Mouse (Mus musculus) forebrain, embryonic 11.5 days (tissue): ENCODE measurements at regions not wholly inside any gene's neighbourhood (a gene's known extent, or its start where the extent isn't known, plus 50 kb on each side); places are given as distances from the start of the nearest gene placed in this dataset.

ENCODE experiments used
- ATAC-seq: fragments of 200-750 bp; cut with Nextera tagmentation; replicated peaks from 2 replicates; pipeline ENCODE4 v1.8.0; 2017; ENCODE audit warnings: moderate TSS enrichment; ENCODE audit not compliant: low FRiP score
- DNase-seq: peaks from one replicate; pipeline ENCODE4 v3.0.0-alpha.2; 2017; ENCODE audit warnings: low spot score
- H3K27ac ChIP-seq: fragments of 300-500 bp; sonication (generic); 2 replicates; pipeline ENCODE4 v1.5.1; 2014; ENCODE audit warnings: low read depth, low read length
- H3K27me3 ChIP-seq: fragments of 300-500 bp; sonication (generic); 2 replicates; pipeline ENCODE4 v1.6.1; 2014; ENCODE audit warnings: mild to moderate bottlenecking, low read length, mixed read lengths; ENCODE audit not compliant: control insufficient read depth, insufficient read depth
- H3K36me3 ChIP-seq: fragments of 300-500 bp; sonication (generic); 2 replicates; pipeline ENCODE4 v1.6.1; 2014; ENCODE audit warnings: mild to moderate bottlenecking, low read length, moderate library complexity, mixed read lengths; ENCODE audit not compliant: control insufficient read depth, insufficient read depth
- H3K4me1 ChIP-seq: fragments of 300-500 bp; sonication (generic); replicated peaks from 2 replicates; pipeline ENCODE4 v1.6.1; 2014; ENCODE audit warnings: low read length, mixed read lengths; ENCODE audit not compliant: control insufficient read depth, insufficient read depth
- H3K4me2 ChIP-seq: fragments of 300-500 bp; sonication (generic); 2 replicates; pipeline ENCODE4 v1.6.1; 2014; ENCODE audit warnings: low read depth, mild to moderate bottlenecking, low read length, moderate library complexity, mixed read lengths; ENCODE audit not compliant: severe bottlenecking
- H3K4me3 ChIP-seq: fragments of 300-500 bp; sonication (generic); 2 replicates; pipeline ENCODE4 v1.5.1; 2014; ENCODE audit warnings: low read depth, low read length
- H3K9ac ChIP-seq: fragments of 300-500 bp; sonication (generic); 2 replicates; pipeline ENCODE4 v1.6.1; 2014; ENCODE audit warnings: low read length
- H3K9me3 ChIP-seq: fragments of 300-500 bp; sonication (generic); 2 replicates; pipeline ENCODE4 v1.6.1; 2016; ENCODE audit warnings: low read length, mixed read lengths; ENCODE audit not compliant: control insufficient read depth
- WGBS: fragments of 180-500 bp; shearing (Covaris S2); extraction: QIAGEN DNeasy Blood & Tissue Kit; methylation state at CpG from one replicate; pipeline ENCODE4 v1.1.7; 2014; 5-methylcytosine and 5-hydroxymethylcytosine counted together

DNA sequence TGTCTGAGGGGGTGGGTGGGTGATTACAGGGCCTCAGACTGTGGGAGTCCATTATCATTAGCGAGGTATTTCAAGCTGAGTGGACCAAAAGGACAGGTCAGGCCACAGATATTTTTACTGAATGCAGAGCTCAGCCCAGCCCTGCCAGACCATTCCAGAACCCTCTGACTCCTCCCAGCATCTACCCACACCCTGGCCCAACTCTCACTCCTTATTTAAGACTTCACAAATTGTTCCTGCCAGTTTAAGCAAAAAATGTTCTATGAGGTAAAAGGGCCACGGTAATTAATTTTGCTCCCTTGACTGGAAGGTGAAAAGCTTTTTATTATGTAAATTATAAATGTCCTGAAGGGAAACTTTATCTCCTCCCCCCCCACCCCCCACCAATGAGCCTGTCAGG, 159.3 kb upstream of the 1700066M21Rik start:
- H3K4me3 ChIP-seq, result no peak overlapping the region
- H3K27ac ChIP-seq, result no peak overlapping the region; the same call in 1 of the 2 replicates
- H3K9me3 ChIP-seq, result no peaks in the 10 kb centered on the region
- WGBS, result 28% methylated on average over 2 of the region's 2 CpGs
- DNase-seq, result no peak
- ATAC-seq, result peak; percentile 79
- H3K27me3 ChIP-seq, result no peaks in the 10 kb centered on the region
- no peaks in the 10 kb centered on the region for H3K36me3 ChIP-seq
- no peak overlapping the region for H3K4me2 ChIP-seq
- H3K9ac ChIP-seq, result no peak overlapping the region
- peaks cover 15% of the 10 kb centered on the region; the same call in 1 of the 2 replicates for H3K4me1 ChIP-seq

DNA sequence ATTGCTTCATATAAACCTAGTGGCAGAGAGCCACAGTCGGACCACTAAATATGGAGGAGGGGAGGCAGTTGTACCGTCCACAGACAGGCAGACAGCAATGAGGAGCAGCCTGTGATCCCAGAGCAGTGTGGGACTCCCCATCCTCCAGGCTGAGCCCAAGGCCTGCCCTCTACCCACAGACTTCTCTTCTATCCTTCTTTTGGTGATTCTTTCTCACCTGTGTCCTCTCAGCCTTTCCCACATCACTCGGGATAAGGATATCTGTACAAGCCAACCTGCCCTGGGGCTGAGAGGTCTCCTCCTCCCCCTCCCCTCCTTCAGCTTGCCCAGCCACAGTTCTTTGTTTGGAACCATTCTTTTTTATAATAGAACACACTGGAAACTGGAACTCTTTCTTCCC, 158.8 kb upstream of the 1700066M21Rik start:
- Histone ChIP-seq H3K27me3 (no peaks in the 10 kb centered on the region), H3K4me2 (no peak overlapping the region), H3K27ac (peak overlapping the region; percentile 53; the same call in 1 of the 2 replicates), H3K4me1 (peaks cover 15% of the 10 kb centered on the region; the same call in 1 of the 2 replicates), H3K4me3 (no peak overlapping the region), H3K9ac (no peak overlapping the region), H3K36me3 (no peaks in the 10 kb centered on the region), H3K9me3 (no peaks in the 10 kb centered on the region)
- ATAC-seq, result peak; percentile 77
- DNase-seq, result no peak
- 38% methylated on average over 3 of the region's 3 CpGs for WGBS

DNA sequence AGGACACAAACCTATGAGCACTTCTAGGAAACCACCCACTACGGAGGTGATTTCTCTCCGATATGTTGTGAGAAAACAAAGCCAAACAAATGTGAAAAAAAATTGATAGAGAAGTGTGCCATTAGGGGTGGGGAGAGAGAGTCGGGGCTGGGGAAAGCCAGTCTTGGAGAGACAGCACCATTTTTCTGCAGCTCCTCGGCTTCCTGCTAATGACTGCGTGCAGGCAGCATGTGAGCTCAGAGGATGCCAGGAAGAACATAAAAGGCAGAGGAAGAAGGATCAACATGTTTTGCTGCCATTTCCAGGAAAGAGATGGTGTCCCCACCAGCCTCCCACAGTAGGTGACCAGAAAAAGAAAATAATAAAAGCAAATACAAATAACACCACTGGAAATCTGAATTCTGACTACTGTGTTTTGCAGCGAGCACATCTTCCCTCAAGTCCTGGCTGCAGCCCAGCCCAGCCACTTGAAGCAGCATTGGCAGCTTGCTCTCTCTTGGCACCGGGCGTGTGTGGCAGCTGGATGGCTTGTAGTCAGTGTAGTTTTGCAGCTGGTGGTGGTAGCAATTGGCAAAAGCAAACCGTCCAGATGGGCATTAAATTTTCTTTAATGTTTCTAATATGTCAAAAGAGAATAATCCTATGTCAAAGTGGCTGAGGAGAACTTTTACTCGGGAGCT, 152.9 kb upstream of the 1700066M21Rik start:
- ATAC-seq (no peak), DNase-seq (no peak)
- H3K4me1 ChIP-seq, result no peaks in the 10 kb centered on the region
- H3K9ac ChIP-seq, result no peak overlapping the region
- no peaks in the 10 kb centered on the region for H3K9me3 ChIP-seq
- WGBS, result 89% methylated on average over 10 of the region's 10 CpGs
- H3K4me2 ChIP-seq, result no peak overlapping the region
- no peak overlapping the region for H3K4me3 ChIP-seq
- no peaks in the 10 kb centered on the region for H3K27me3 ChIP-seq
- no peaks in the 10 kb centered on the region for H3K36me3 ChIP-seq
- no peak overlapping the region for H3K27ac ChIP-seq

DNA sequence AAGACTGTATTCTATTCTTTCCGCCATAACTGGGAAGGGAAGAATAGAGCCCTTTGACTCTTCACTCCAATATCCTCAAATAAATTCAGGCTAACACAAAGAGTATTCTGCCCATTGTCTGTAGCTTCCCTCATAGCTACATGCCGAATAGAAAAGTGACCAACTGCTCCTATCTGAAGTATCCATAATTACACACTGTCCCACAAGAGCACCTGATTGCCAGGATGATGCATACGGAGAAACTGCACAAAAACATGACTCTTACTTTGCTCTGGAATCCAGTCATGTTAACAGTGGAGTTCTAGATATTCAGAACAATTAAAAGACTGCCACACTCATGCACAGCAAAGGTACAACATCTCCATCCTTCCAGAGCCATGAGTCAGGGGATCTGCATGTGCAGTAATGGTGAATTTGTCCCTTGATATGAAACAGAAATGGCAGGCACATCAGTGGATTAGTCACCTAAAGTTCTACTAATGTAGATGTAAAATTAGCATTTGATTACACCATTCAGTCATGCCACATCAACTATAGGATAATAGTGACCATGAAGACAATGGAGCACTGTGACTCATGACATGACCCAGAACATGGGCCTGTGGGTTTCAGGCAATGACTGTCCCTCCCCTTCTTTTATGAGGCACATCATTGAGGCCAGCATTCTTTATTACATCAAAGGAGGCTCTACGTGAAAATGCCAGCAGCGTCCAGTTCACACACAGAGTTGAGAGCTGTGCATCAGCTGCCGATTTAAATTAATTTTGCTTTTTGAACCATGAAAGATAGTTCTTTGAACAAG, 133.6 kb upstream of the 1700066M21Rik start:
- H3K4me3 ChIP-seq, result no peak overlapping the region
- no peaks in the 10 kb centered on the region for H3K4me1 ChIP-seq
- DNase-seq (no peak), ATAC-seq (no peak)
- H3K27ac ChIP-seq, result no peak overlapping the region
- H3K9ac ChIP-seq, result no peak overlapping the region
- H3K36me3 ChIP-seq, result no peaks in the 10 kb centered on the region
- WGBS, result 56% methylated on average over 6 of the region's 6 CpGs
- no peaks in the 10 kb centered on the region for H3K9me3 ChIP-seq
- no peak overlapping the region for H3K4me2 ChIP-seq
- no peaks in the 10 kb centered on the region for H3K27me3 ChIP-seq

DNA sequence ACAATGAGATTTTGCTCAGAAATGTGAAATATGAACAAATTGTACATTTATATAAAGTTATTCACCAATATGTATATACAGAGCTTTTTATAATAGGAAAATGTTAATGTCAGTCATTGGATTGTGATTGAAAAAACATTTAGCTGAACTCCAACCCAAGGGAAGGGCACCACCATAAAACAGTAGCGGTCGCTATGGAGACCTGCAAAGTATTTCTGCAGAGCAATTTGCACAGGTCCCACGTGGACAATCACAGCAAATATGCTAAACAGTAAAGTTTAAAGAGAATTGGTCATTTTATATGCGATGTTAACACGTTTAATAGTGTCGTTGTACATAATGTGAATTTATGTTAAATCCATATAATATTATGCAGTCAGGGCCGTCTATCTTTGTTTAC, 117.8 kb upstream of the 1700066M21Rik start:
- H3K9me3 ChIP-seq, result no peaks in the 10 kb centered on the region
- DNase-seq (no peak), ATAC-seq (no peak)
- no peaks in the 10 kb centered on the region for H3K36me3 ChIP-seq
- no peak overlapping the region for H3K4me2 ChIP-seq
- no peaks in the 10 kb centered on the region for H3K27me3 ChIP-seq
- H3K27ac ChIP-seq, result no peak overlapping the region
- WGBS, result 73% methylated on average over 7 of the region's 7 CpGs
- no peak overlapping the region for H3K4me3 ChIP-seq
- H3K9ac ChIP-seq, result no peak overlapping the region
- no peaks in the 10 kb centered on the region for H3K4me1 ChIP-seq

DNA sequence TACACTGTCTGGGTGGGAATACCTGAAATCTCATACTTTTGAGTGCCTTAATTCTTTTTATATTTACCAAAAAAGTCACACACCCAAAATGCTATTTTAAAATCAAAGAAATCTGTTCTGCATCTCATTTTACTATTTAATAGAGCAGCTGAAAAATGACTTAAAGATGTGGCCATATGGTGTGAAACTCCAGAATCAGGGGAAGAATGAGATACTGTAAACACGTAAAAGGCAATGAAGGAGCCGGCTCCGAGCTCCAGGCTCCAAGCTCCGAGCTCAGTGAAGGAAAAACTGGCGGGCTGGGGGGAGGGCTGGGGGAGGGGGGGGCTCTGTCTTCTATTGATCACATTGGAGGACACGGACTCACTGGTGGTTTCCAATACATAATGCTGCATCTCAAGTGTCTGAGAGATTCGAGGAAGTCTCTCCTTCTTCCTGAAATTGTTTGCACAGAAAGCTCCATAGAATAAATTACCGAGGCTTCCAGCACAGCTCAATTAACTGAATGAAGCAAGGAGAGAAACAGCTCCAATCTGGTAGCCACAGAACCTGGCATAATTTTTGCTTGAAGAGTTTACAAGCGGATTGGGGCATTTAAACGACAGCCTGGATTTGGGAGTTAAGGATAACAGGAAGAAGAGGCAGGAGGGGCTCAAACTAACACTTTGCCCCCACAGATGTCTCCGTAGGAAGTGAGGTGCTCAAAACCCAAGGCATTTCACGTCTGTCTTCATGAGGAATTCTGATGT, 112.2 kb upstream of the 1700066M21Rik start:
- Histone ChIP-seq H3K27ac (no peak overlapping the region), H3K9ac (no peak overlapping the region), H3K4me2 (no peak overlapping the region), H3K4me1 (no peaks in the 10 kb centered on the region), H3K27me3 (no peaks in the 10 kb centered on the region), H3K9me3 (no peaks in the 10 kb centered on the region), H3K4me3 (no peak overlapping the region), H3K36me3 (no peaks in the 10 kb centered on the region)
- DNase-seq (no peak), ATAC-seq (no peak)
- 56% methylated on average over 12 of the region's 12 CpGs for WGBS

DNA sequence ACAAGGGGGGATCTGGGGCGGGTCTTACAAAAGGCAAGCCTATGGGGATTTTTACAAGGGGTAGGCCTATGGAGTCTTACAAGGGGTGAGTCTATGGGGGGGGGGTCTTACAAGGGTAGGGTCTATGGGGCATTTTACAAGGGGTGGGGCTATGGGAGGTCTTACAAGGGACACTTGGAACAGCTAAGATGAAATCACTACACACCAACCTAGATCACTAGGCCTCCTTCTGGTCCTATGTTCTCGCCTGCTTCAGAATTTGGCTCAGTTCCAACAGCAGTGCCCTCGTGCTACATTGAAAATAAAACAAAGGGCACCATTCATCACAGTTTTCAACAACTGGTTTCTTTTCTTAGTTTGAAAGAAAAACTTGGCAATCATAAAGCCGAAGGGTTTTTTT, 110.7 kb upstream of the 1700066M21Rik start:
- 52% methylated on average over 4 of the region's 4 CpGs for WGBS
- Histone ChIP-seq H3K4me2 (no peak overlapping the region), H3K36me3 (no peaks in the 10 kb centered on the region), H3K4me3 (no peak overlapping the region), H3K27ac (no peak overlapping the region), H3K27me3 (no peaks in the 10 kb centered on the region), H3K4me1 (no peaks in the 10 kb centered on the region), H3K9me3 (no peaks in the 10 kb centered on the region), H3K9ac (no peak overlapping the region)
- ATAC-seq (peak; percentile 71; the same call in 1 of the 2 replicates), DNase-seq (no peak)

DNA sequence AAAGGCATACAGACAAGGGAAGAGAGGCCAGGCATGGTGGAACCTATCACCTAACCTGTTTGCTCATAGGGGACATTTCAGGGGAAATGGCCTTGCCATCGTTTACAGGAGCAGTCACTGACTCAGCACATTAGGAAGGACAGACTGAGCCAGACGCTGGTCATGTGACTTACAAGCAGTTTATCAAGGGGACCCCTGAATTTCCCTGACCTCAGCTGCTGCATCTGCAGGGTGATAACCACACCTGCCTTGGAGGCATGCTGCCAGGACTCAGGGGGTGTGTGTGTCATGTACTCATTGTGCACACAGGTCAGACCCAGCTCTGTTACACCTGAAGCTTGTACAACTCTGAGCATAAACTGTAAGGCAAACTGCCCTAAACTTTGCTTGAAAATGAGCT, 109.6 kb upstream of the 1700066M21Rik start:
- ATAC-seq, result no peak
- H3K27me3 ChIP-seq, result no peaks in the 10 kb centered on the region
- WGBS, result 74% methylated on average over 2 of the region's 2 CpGs

More for the DNA sequence above, 109.6 kb upstream of the 1700066M21Rik start:
- H3K4me2 ChIP-seq, result no peak overlapping the region
- no peaks in the 10 kb centered on the region for H3K9me3 ChIP-seq
- H3K4me1 ChIP-seq, result no peaks in the 10 kb centered on the region
- H3K4me3 ChIP-seq, result no peak overlapping the region
- H3K9ac ChIP-seq, result no peak overlapping the region
- H3K36me3 ChIP-seq, result no peaks in the 10 kb centered on the region
- H3K27ac ChIP-seq, result no peak overlapping the region
- DNase-seq, result no peak
